Mouse (Mus musculus): Measurements from ENCODE around the gene Ubac2. TPM values are rescaled to one million over a fixed set of nuclear protein-coding genes. Genes with fewer than 3 reads are reported as not detected.

Gene Ubac2
- polyA plus RNA-seq, 1 experiment from 2014 or later: 102 TPM

Other genes with a start within 250 kb of the Ubac2 start
- 4.2 and 4.9 TPM in 2 replicates for gene Dock9, start 80.8 kb upstream of the Ubac2 start, polyA plus RNA-seq (2015; fragmentation: Nextera tagmentation; extraction: Ambion mirVana)
- 5.5 and 6.3 TPM in 2 replicates for gene Gpr18, start 37.2 kb downstream of the Ubac2 start, polyA plus RNA-seq (2015; fragmentation: Nextera tagmentation; extraction: Ambion mirVana)
- 12.5 and 13.4 TPM in 2 replicates for gene Gpr183, start 86.6 kb downstream of the Ubac2 start, polyA plus RNA-seq (2015; fragmentation: Nextera tagmentation; extraction: Ambion mirVana)
- 0.21 TPM in 1 of 2 replicates, not detected in the other for gene Timm8a2, start 156.1 kb downstream of the Ubac2 start, polyA plus RNA-seq (2015; fragmentation: Nextera tagmentation; extraction: Ambion mirVana)
- gene Tm9sf2, start 228.4 kb downstream of the Ubac2 start, polyA plus RNA-seq (2015; fragmentation: Nextera tagmentation; extraction: Ambion mirVana): 121 and 127 TPM in 2 replicates